Mouse (Mus musculus): Measurements from ENCODE around the gene Col25a1. TPM values are rescaled to one million over a fixed set of nuclear protein-coding genes. Genes with fewer than 3 reads are reported as not detected.

The Col25a1 gene
- polyA plus RNA-seq, 1 experiment, result 0.05 TPM

DNA sequence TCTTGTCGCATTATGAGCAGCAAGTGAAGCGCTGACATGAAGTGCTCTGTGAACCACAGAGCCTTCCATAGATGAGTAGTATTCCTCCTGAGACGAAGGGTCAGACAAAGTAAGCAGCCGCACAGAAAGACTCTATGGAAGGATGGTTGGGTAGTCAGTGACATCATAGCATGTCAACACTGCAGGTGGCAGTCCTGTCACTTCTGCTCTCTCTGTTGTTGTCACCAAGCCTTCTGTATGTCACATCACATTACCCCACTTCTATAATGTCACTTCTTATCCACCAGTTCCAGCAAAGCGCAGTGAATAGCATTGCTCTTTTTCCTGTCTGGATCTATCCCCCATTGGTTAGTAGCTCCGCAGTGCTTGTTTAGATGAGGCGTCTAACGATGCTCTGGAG lies 351.2 kb downstream of the Col25a1 start:
- H3K4me3 ChIP-seq (ENCODE audit: insufficient read depth, poor library complexity, severe bottlenecking), result no peak overlapping the region
- H3ac ChIP-seq (ENCODE audit: control insufficient read depth, insufficient read length, low read depth), result no peak overlapping the region
- H3K36me3 ChIP-seq (ENCODE audit: control insufficient read depth, insufficient read depth), result no peaks in the 10 kb centered on the region
- no peaks in the 10 kb centered on the region for H3K27me3 ChIP-seq (ENCODE audit: control insufficient read depth, insufficient read depth, insufficient read length)
- H3K79me2 ChIP-seq (ENCODE audit: control insufficient read depth, insufficient read depth), result no peaks in the 10 kb centered on the region
- no peaks in the 10 kb centered on the region for H3K79me3 ChIP-seq (ENCODE audit: low read depth)
- TF ChIP-seq CEBPB (IDR thresholded peaks at IDR 0.05; ENCODE audit: low read depth), result no peak
- no peak for TF ChIP-seq FOSL1 (IDR thresholded peaks at IDR 0.05; ENCODE audit: insufficient read depth, low read length, poor library complexity, severe bottlenecking)
- no peak for TF ChIP-seq MYOG (IDR thresholded peaks at IDR 0.05; ENCODE audit: control insufficient read depth, extremely low read depth, insufficient read length)
- TF ChIP-seq USF1 (IDR thresholded peaks at IDR 0.05; ENCODE audit: low read depth), result no peak
- TF ChIP-seq MYOD1 (IDR thresholded peaks at IDR 0.05; ENCODE audit: control insufficient read depth, insufficient read length, low read depth), result no peak
- TF ChIP-seq CTCF (IDR thresholded peaks at IDR 0.05; ENCODE audit: control insufficient read depth, insufficient read depth, insufficient read length), result no peak
- no peak for TF ChIP-seq MAX (IDR thresholded peaks at IDR 0.05)

DNA sequence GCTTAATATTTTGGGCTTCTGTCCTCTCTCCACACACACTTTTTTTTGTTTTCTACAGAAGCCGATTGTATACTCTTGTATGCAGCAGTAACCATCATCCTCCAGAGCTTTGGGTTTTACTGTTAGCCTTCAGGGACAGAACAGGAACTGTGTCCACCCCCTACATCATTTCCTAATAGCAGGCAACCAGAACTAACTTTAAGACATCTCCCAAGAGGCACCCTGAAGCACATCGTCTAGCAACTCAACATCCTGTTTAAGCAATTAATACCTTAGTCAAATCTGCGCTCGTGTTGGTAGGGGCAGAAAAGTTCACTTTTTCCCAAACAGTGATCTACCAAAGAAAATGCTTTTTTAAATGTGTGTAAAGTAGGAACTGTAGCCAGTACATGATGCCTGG lies 357.5 kb downstream of the Col25a1 start:
- Histone ChIP-seq H3K27me3 (ENCODE audit: control insufficient read depth, insufficient read depth, insufficient read length) (no peaks in the 10 kb centered on the region), H3K79me2 (ENCODE audit: control insufficient read depth, insufficient read depth) (no peaks in the 10 kb centered on the region), H3K4me3 (ENCODE audit: insufficient read depth, poor library complexity, severe bottlenecking) (no peak overlapping the region), H3ac (ENCODE audit: control insufficient read depth, insufficient read length, low read depth) (no peak overlapping the region), H3K36me3 (ENCODE audit: control insufficient read depth, insufficient read depth) (no peaks in the 10 kb centered on the region), H3K79me3 (ENCODE audit: low read depth) (no peaks in the 10 kb centered on the region)
- TF ChIP-seq CTCF (IDR thresholded peaks at IDR 0.05; ENCODE audit: control insufficient read depth, insufficient read depth, insufficient read length), result no peak

DNA sequence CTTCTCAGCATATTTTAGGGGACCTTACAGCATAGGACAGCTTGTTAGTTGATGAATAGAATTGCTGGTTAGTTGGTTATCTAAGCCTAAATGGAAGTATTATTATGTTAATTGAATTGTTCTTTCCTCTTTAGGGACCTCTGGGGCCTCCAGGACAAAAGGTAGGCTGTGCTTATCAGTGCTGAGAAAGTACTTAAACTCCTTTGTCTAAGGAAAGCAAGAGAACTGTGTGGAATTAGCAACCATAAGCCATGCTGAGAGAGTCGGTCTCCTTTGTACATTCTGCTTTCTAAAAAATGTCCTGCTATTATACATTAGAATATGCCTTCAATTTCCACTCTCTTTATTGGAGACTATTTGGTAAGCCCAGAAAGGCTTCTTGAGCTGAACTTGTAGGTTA lies 362.9 kb downstream of the Col25a1 start:
- H3K36me3 ChIP-seq (ENCODE audit: control insufficient read depth, insufficient read depth), result no peaks in the 10 kb centered on the region
- H3K27me3 ChIP-seq (ENCODE audit: control insufficient read depth, insufficient read depth, insufficient read length), result no peaks in the 10 kb centered on the region
- H3K4me3 ChIP-seq (ENCODE audit: insufficient read depth, poor library complexity, severe bottlenecking), result no peak overlapping the region
- H3K79me3 ChIP-seq (ENCODE audit: low read depth), result no peaks in the 10 kb centered on the region
- no peak overlapping the region for H3ac ChIP-seq (ENCODE audit: control insufficient read depth, insufficient read length, low read depth)
- TF ChIP-seq MAX (IDR thresholded peaks at IDR 0.05), result no peak
- TF ChIP-seq MYOD1 (IDR thresholded peaks at IDR 0.05; ENCODE audit: control insufficient read depth, insufficient read length, low read depth), result no peak
- TF ChIP-seq CTCF (IDR thresholded peaks at IDR 0.05; ENCODE audit: control insufficient read depth, insufficient read depth, insufficient read length), result no peak
- TF ChIP-seq MYOG (IDR thresholded peaks at IDR 0.05; ENCODE audit: control insufficient read depth, extremely low read depth, insufficient read length), result no peak
- TF ChIP-seq CEBPB (IDR thresholded peaks at IDR 0.05; ENCODE audit: low read depth), result no peak
- no peak for TF ChIP-seq USF1 (IDR thresholded peaks at IDR 0.05; ENCODE audit: low read depth)
- no peak for TF ChIP-seq FOSL1 (IDR thresholded peaks at IDR 0.05; ENCODE audit: insufficient read depth, low read length, poor library complexity, severe bottlenecking)
- H3K79me2 ChIP-seq (ENCODE audit: control insufficient read depth, insufficient read depth), result no peaks in the 10 kb centered on the region

DNA sequence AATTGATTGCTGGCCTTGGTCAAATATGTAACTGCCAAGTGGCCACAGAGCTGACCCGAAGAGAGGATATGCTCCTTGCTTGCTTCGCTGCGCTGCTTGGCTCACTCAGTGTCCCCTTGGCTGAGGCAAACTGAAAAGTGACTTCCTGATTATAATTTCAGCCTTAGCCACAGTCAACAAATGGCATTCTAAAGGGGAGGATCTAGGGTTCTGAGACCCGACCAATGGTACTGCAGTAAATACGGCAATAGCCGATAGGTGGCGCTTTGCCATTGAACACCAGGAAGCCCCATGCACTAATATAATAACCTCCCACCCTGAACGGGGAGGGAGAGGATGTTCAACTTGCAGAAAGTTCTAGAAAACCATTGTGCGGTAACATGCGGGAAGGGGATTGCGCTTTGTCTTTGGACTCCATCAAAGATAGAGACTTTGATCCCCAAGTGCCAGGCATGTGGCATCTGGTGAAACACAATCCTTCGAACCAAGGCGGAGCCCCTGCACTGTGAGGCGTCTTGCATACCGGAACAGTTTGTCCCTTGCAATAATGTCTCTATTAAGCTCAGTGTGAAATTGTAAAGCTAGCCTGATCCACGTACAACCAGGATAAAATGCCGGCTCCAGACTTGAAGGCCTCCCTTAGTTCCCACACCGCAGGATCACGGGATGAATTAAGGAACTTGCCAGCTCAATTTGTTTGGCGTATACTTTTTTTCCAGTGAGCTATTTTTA lies 363.5 kb downstream of the Col25a1 start:
- no peaks in the 10 kb centered on the region for H3K36me3 ChIP-seq (ENCODE audit: control insufficient read depth, insufficient read depth)
- H3K79me3 ChIP-seq (ENCODE audit: low read depth), result no peaks in the 10 kb centered on the region
- TF ChIP-seq MYOD1 (IDR thresholded peaks at IDR 0.05; ENCODE audit: control insufficient read depth, insufficient read length, low read depth) (no peak), CEBPB (IDR thresholded peaks at IDR 0.05; ENCODE audit: low read depth) (no peak), FOSL1 (IDR thresholded peaks at IDR 0.05; ENCODE audit: insufficient read depth, low read length, poor library complexity, severe bottlenecking) (no peak), CTCF (IDR thresholded peaks at IDR 0.05; ENCODE audit: control insufficient read depth, insufficient read depth, insufficient read length) (no peak), USF1 (IDR thresholded peaks at IDR 0.05; ENCODE audit: low read depth) (no peak), MAX (IDR thresholded peaks at IDR 0.05) (no peak), MYOG (IDR thresholded peaks at IDR 0.05; ENCODE audit: control insufficient read depth, extremely low read depth, insufficient read length) (no peak)
- H3K79me2 ChIP-seq (ENCODE audit: control insufficient read depth, insufficient read depth), result no peaks in the 10 kb centered on the region
- H3ac ChIP-seq (ENCODE audit: control insufficient read depth, insufficient read length, low read depth), result no peak overlapping the region
- no peak overlapping the region for H3K4me3 ChIP-seq (ENCODE audit: insufficient read depth, poor library complexity, severe bottlenecking)
- H3K27me3 ChIP-seq (ENCODE audit: control insufficient read depth, insufficient read depth, insufficient read length), result no peaks in the 10 kb centered on the region

DNA sequence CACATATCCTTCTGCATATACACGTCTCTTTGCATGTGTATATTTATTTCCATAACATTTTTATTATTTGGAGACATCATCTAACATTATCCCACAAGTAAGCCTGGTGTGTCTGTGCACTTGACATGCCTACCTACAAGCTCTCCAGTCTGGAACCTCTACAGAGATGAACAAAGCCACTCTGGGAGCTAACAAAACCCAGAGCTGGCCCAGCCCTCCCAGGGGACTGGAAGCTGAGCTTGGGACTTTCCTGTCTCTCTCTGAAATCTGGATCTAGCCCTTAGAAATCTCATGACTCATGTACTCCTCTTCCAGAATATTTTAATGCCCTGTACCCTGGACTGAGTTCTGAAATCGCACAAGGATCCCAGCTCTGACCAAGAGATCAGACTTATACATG lies 365.7 kb downstream of the Col25a1 start:
- Histone ChIP-seq H3K79me3 (ENCODE audit: low read depth) (no peaks in the 10 kb centered on the region), H3K27me3 (ENCODE audit: control insufficient read depth, insufficient read depth, insufficient read length) (no peaks in the 10 kb centered on the region), H3ac (ENCODE audit: control insufficient read depth, insufficient read length, low read depth) (no peak overlapping the region), H3K4me3 (ENCODE audit: insufficient read depth, poor library complexity, severe bottlenecking) (no peak overlapping the region), H3K79me2 (ENCODE audit: control insufficient read depth, insufficient read depth) (no peaks in the 10 kb centered on the region), H3K36me3 (ENCODE audit: control insufficient read depth, insufficient read depth) (no peaks in the 10 kb centered on the region)
- no peak for TF ChIP-seq CTCF (IDR thresholded peaks at IDR 0.05; ENCODE audit: control insufficient read depth, insufficient read depth, insufficient read length)
- TF ChIP-seq MYOD1 (IDR thresholded peaks at IDR 0.05; ENCODE audit: control insufficient read depth, insufficient read length, low read depth), result no peak
- no peak for TF ChIP-seq CEBPB (IDR thresholded peaks at IDR 0.05; ENCODE audit: low read depth)
- TF ChIP-seq MYOG (IDR thresholded peaks at IDR 0.05; ENCODE audit: control insufficient read depth, extremely low read depth, insufficient read length), result no peak
- no peak for TF ChIP-seq USF1 (IDR thresholded peaks at IDR 0.05; ENCODE audit: low read depth)
- TF ChIP-seq FOSL1 (IDR thresholded peaks at IDR 0.05; ENCODE audit: insufficient read depth, low read length, poor library complexity, severe bottlenecking), result no peak
- TF ChIP-seq MAX (IDR thresholded peaks at IDR 0.05), result no peak

DNA sequence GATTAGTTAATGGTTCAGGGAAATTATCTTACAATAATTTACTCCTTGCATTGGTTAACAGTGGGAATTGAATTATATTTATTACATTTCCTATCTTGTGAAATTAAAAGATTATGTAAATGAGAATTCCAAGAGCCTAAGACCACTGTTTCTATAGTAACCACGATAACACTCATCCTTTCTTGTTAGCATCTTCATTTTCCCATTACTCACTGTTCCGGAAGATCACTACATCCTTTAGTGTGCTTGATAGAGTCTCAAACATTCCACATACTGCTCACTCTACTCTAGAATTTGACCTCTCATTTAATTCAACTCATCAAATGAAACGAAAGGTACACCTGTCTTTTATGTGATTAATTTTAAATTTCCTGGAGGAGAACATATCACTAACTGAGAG lies 370.4 kb downstream of the Col25a1 start:
- no peaks in the 10 kb centered on the region for H3K27me3 ChIP-seq (ENCODE audit: control insufficient read depth, insufficient read depth, insufficient read length)
- H3ac ChIP-seq (ENCODE audit: control insufficient read depth, insufficient read length, low read depth), result no peak overlapping the region
- no peaks in the 10 kb centered on the region for H3K79me2 ChIP-seq (ENCODE audit: control insufficient read depth, insufficient read depth)
- no peak overlapping the region for H3K4me3 ChIP-seq (ENCODE audit: insufficient read depth, poor library complexity, severe bottlenecking)
- TF ChIP-seq USF1 (IDR thresholded peaks at IDR 0.05; ENCODE audit: low read depth) (no peak), MYOD1 (IDR thresholded peaks at IDR 0.05; ENCODE audit: control insufficient read depth, insufficient read length, low read depth) (no peak), FOSL1 (IDR thresholded peaks at IDR 0.05; ENCODE audit: insufficient read depth, low read length, poor library complexity, severe bottlenecking) (no peak), MYOG (IDR thresholded peaks at IDR 0.05; ENCODE audit: control insufficient read depth, extremely low read depth, insufficient read length) (no peak), CEBPB (IDR thresholded peaks at IDR 0.05; ENCODE audit: low read depth) (no peak), CTCF (IDR thresholded peaks at IDR 0.05; ENCODE audit: control insufficient read depth, insufficient read depth, insufficient read length) (no peak), MAX (IDR thresholded peaks at IDR 0.05) (no peak)
- H3K79me3 ChIP-seq (ENCODE audit: low read depth), result no peaks in the 10 kb centered on the region
- H3K36me3 ChIP-seq (ENCODE audit: control insufficient read depth, insufficient read depth), result no peaks in the 10 kb centered on the region

Data from C2C12 (cell line).